Mouse (Mus musculus) forebrain, embryonic 11.5 days (tissue): ENCODE results near the gene Whamm. TPM values are rescaled to one million over a fixed set of nuclear protein-coding genes. Genes with fewer than 3 reads are reported as not detected.

Source experiments
- ATAC-seq: fragments of 200-750 bp; cut with Nextera tagmentation; replicated peaks from 2 replicates; pipeline ENCODE4 v1.8.0; 2017; ENCODE audit warnings: moderate TSS enrichment; ENCODE audit not compliant: low FRiP score
- DNase-seq: peaks from one replicate; pipeline ENCODE4 v3.0.0-alpha.2; 2017; ENCODE audit warnings: low spot score
- H3K27ac ChIP-seq: fragments of 300-500 bp; sonication (generic); 2 replicates; pipeline ENCODE4 v1.5.1; 2014; ENCODE audit warnings: low read depth, low read length
- H3K27me3 ChIP-seq: fragments of 300-500 bp; sonication (generic); 2 replicates; pipeline ENCODE4 v1.6.1; 2014; ENCODE audit warnings: mild to moderate bottlenecking, low read length, mixed read lengths; ENCODE audit not compliant: control insufficient read depth, insufficient read depth
- H3K36me3 ChIP-seq: fragments of 300-500 bp; sonication (generic); 2 replicates; pipeline ENCODE4 v1.6.1; 2014; ENCODE audit warnings: mild to moderate bottlenecking, low read length, moderate library complexity, mixed read lengths; ENCODE audit not compliant: control insufficient read depth, insufficient read depth
- H3K4me1 ChIP-seq: fragments of 300-500 bp; sonication (generic); replicated peaks from 2 replicates; pipeline ENCODE4 v1.6.1; 2014; ENCODE audit warnings: low read length, mixed read lengths; ENCODE audit not compliant: control insufficient read depth, insufficient read depth
- H3K4me2 ChIP-seq: fragments of 300-500 bp; sonication (generic); 2 replicates; pipeline ENCODE4 v1.6.1; 2014; ENCODE audit warnings: low read depth, mild to moderate bottlenecking, low read length, moderate library complexity, mixed read lengths; ENCODE audit not compliant: severe bottlenecking
- H3K4me3 ChIP-seq: fragments of 300-500 bp; sonication (generic); 2 replicates; pipeline ENCODE4 v1.5.1; 2014; ENCODE audit warnings: low read depth, low read length
- H3K9ac ChIP-seq: fragments of 300-500 bp; sonication (generic); 2 replicates; pipeline ENCODE4 v1.6.1; 2014; ENCODE audit warnings: low read length
- H3K9me3 ChIP-seq: fragments of 300-500 bp; sonication (generic); 2 replicates; pipeline ENCODE4 v1.6.1; 2016; ENCODE audit warnings: low read length, mixed read lengths; ENCODE audit not compliant: control insufficient read depth
- WGBS: fragments of 180-500 bp; shearing (Covaris S2); extraction: QIAGEN DNeasy Blood & Tissue Kit; methylation state at CpG from one replicate; pipeline ENCODE4 v1.1.7; 2014; 5-methylcytosine and 5-hydroxymethylcytosine counted together
- polyA plus RNA-seq: library from polyadenylated mRNA; unstranded; fragments of >200 nt; fragmentation: Nextera tagmentation; extraction: Ambion mirVana; gene quantifications from 2 replicates; pipeline ENCODE4 v1.2.1, GENCODE M21; 2014

The Whamm gene
- polyA plus RNA-seq, 1 experiment from 2014 or later = 5.3 TPM

DNA sequence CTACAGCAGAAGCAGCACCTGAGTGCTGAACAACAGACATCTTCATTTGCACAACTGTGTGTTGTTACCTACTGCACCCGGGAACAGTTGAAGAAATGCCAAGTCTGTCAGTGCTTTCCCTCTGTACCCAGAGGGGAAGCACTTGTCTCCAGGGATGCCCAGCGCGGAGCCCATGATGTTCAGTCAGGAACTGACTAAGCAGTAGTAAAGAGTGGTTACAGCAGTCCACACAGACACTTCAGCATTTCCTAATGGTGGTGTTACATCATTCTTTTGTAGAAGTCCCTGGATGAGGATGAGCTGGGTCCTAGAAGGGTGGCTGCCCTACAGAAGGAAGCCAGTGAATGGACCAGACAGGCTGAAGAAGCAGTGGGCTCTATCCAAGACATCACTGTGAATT is 6.8 kb downstream of the Whamm start:
- no peak for ATAC-seq
- Histone ChIP-seq H3K9ac (no peak overlapping the region), H3K9me3 (no peaks in the 10 kb centered on the region), H3K4me3 (no peak overlapping the region), H3K4me1 (no peaks in the 10 kb centered on the region), H3K27ac (no peak overlapping the region), H3K36me3 (no peaks in the 10 kb centered on the region; the same call in 1 of the 2 replicates), H3K4me2 (no peak overlapping the region), H3K27me3 (no peaks in the 10 kb centered on the region)
- WGBS = 90% methylated on average over 3 of the region's 3 CpGs
- no peak for DNase-seq

DNA sequence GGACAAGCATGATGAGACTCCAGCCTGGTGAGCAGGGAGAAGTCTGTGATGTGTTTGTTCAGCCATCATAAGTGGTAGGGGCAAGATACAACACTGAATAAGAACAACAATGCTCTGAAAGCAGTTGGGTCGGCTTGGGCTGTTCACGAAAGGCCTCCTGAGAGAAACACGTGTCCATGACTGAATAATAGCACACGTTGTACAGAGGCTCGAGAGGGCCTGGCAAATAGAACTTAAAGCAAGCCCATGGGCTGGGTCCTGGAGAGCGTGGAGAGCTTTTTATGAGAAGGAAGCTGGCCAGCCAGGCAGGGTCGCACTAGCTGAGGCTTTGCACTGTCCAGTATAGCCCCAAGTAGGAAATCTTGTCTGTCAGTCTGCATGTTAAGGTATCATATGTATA is 7.3 kb downstream of the Whamm start:
- 88% methylated on average over 7 of the region's 7 CpGs for WGBS
- Histone ChIP-seq H3K27ac (no peak overlapping the region), H3K4me3 (no peak overlapping the region), H3K27me3 (no peaks in the 10 kb centered on the region), H3K4me1 (no peaks in the 10 kb centered on the region), H3K4me2 (no peak overlapping the region), H3K9ac (no peak overlapping the region), H3K9me3 (no peaks in the 10 kb centered on the region), H3K36me3 (no peaks in the 10 kb centered on the region; the same call in 1 of the 2 replicates)
- DNase-seq = no peak
- ATAC-seq = no peak

- Histone ChIP-seq H3K4me2 (no peak overlapping the region), H3K4me3 (no peak overlapping the region), H3K27ac (no peak overlapping the region), H3K9me3 (no peaks in the 10 kb centered on the region), H3K36me3 (no peaks in the 10 kb centered on the region; the same call in 1 of the 2 replicates), H3K27me3 (no peaks in the 10 kb centered on the region), H3K9ac (no peak overlapping the region), H3K4me1 (no peaks in the 10 kb centered on the region)
- no peak for DNase-seq
- WGBS = 93% methylated on average over 5 of the region's 5 CpGs
- no peak for ATAC-seq
These were observed 8.2 kb downstream of the Whamm start for GRCm38 (mm10) chr7:81579312-81579711.

DNA sequence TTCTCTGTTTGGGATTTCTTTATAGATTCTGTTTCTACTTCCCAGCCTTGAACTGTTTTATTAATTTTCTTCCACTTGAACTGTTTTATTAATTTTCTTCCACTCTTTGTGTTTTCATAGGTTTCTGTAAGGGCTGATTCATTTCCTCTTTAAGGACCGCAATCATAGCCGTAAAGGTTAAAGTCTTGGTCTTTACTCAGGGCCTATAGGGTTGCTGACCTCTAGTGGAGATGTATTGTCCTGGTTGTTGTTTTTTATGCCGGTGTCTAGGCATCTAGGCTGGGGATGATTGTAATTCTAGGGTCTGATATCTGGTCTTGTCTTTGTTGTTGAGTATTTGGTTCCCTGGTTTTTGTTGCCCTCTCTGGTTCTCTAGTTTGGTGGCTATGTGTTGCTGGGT is 12.4 kb downstream of the Whamm start:
- Histone ChIP-seq H3K27me3 (no peaks in the 10 kb centered on the region), H3K36me3 (no peaks in the 10 kb centered on the region; the same call in 1 of the 2 replicates), H3K4me1 (no peaks in the 10 kb centered on the region), H3K27ac (no peak overlapping the region), H3K4me2 (no peak overlapping the region), H3K4me3 (no peak overlapping the region), H3K9me3 (no peaks in the 10 kb centered on the region), H3K9ac (no peak overlapping the region)
- no peak for ATAC-seq
- WGBS = 77% methylated on average over 3 of the region's 3 CpGs
- no peak for DNase-seq

DNA sequence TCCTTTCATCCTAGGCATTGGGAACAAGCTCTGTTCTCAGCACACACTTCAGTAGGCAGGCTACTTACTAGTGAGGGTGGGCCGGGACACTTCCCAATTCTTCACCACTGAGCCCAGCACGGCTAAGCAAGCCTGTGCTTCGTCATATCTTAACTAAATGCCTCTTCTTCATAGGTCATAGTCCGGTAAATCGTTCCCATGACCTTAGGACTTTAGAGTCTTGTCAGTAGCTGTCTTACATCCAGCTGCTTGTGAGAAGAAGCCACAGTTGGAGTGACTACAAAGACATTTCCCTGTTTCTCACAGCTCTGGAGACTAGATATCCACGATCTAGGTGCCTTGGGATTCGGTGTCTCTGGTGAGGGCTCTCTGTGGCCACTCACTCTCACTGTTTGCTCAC is 14.3 kb downstream of the Whamm start:
- Histone ChIP-seq H3K36me3 (no peaks in the 10 kb centered on the region; the same call in 1 of the 2 replicates), H3K9me3 (no peaks in the 10 kb centered on the region), H3K4me1 (no peaks in the 10 kb centered on the region), H3K9ac (no peak overlapping the region), H3K4me3 (no peak overlapping the region), H3K27ac (no peak overlapping the region), H3K4me2 (no peak overlapping the region), H3K27me3 (no peaks in the 10 kb centered on the region)
- ATAC-seq = no peak
- WGBS = 92% methylated on average over 7 of the region's 7 CpGs
- no peak for DNase-seq

DNA sequence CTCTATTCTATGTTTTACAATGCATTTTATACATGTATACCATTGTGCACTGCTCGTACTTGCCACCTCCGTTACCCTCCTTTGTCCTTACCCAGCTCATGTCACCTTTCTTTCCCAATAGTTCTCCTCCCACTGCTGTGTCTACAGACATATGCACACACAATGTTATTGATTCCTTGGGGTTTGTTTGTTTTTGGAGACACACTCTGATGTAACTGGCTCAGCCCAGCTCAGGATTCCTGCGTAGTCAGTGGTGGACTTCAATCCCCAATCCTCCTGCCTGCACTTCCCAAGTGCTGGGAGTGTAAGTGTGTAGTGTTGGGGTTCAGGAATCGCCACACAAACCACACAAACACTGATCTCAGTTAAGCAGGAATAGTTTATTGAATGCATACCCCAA is 16.2 kb downstream of the Whamm start:
- no peak overlapping the region for H3K4me3 ChIP-seq
- no peaks in the 10 kb centered on the region for H3K27me3 ChIP-seq
- no peaks in the 10 kb centered on the region for H3K9me3 ChIP-seq
- 94% methylated on average over 4 of the region's 4 CpGs for WGBS
- H3K4me2 ChIP-seq = no peak overlapping the region
- no peak overlapping the region for H3K27ac ChIP-seq
- H3K4me1 ChIP-seq = no peaks in the 10 kb centered on the region
- ATAC-seq = no peak
- H3K9ac ChIP-seq = no peak overlapping the region
- no peaks in the 10 kb centered on the region; the same call in 1 of the 2 replicates for H3K36me3 ChIP-seq
- no peak for DNase-seq

DNA sequence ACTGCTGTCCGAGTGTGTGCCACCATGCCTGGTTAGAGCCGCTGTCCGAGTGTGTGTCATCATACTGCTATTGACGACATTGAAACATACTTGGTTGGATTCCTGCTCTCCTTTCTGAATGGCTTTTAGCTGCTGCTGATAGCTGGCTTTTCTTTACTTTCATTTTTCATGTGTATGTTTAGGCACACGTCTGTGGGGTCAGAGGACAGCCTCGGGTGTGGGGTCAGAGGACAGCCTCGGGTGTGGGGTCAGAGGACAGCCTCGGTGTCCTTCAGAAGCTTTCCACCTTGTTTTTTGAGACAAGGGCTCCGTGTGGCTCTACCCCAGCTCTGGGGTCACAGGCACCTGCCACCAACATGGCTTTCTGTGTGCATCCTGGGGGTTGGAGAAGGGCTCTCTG is 21.6 kb downstream of the Whamm start:
- no peaks in the 10 kb centered on the region for H3K9me3 ChIP-seq
- WGBS = 86% methylated on average over 9 of the region's 9 CpGs
- DNase-seq = peak; percentile 26
- no peaks in the 10 kb centered on the region; the same call in 1 of the 2 replicates for H3K36me3 ChIP-seq
- ATAC-seq = no peak
- H3K27ac ChIP-seq = no peak overlapping the region
- H3K4me1 ChIP-seq = no peaks in the 10 kb centered on the region
- no peak overlapping the region for H3K9ac ChIP-seq
- H3K27me3 ChIP-seq = no peaks in the 10 kb centered on the region
- H3K4me2 ChIP-seq = no peak overlapping the region
- no peak overlapping the region for H3K4me3 ChIP-seq

DNA sequence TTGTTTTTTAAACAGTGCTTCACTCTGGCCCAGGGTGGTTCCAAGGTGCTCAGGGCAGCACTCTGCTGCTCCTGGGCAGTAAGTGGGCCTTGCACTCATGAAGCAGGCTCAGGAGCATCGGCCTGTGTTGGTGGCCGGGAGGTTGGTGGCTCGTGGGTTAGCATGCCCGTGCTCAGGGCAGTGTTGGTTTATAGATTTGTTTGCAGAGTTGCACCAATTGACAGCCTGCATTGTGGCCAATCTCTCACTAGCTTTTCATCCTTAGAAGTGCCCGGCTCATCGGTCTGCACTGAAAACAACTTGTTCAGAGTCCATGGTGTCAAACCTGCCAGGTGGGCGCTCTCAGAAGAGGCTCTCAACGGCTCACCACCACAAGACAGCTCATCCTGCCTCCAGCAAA is 22.3 kb downstream of the Whamm start:
- Histone ChIP-seq H3K9ac (no peak overlapping the region), H3K4me1 (no peaks in the 10 kb centered on the region), H3K27me3 (no peaks in the 10 kb centered on the region), H3K4me3 (no peak overlapping the region), H3K36me3 (no peaks in the 10 kb centered on the region; the same call in 1 of the 2 replicates), H3K27ac (no peak overlapping the region), H3K4me2 (no peak overlapping the region), H3K9me3 (no peaks in the 10 kb centered on the region)
- 91% methylated on average over 8 of the region's 8 CpGs for WGBS
- ATAC-seq (no peak), DNase-seq (peak; percentile 39)

DNA sequence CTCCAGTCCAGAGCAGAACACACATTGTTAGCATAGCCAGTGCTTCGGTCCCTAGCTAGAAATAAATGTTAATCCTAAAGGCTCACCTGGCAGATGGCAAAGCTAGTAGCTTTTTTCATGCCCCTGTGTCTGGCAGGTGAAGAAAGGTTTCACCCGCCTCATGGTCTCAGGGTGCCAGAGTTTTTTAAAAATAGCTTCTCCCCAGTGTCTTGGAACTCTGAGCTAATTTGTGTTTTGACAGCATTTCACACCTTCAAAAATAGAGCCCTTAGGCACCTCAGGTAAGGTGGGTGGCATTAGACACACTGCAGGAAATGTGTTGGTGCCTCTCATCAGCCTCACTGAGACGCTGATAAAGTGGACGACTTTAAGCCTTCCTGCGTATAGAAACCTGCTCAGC is 24.0 kb downstream of the Whamm start:
- Histone ChIP-seq H3K9ac (no peak overlapping the region), H3K27ac (no peak overlapping the region), H3K27me3 (no peaks in the 10 kb centered on the region), H3K4me3 (no peak overlapping the region), H3K4me2 (no peak overlapping the region), H3K9me3 (no peaks in the 10 kb centered on the region), H3K4me1 (no peaks in the 10 kb centered on the region), H3K36me3 (no peaks in the 10 kb centered on the region; the same call in 1 of the 2 replicates)
- WGBS = 90% methylated on average over 5 of the region's 5 CpGs
- ATAC-seq (no peak), DNase-seq (no peak)
